Mouse (Mus musculus) C2C12 (cell line): ENCODE data around the gene Plekho2.

Experiments used
- CTCF ChIP-seq: IDR thresholded peaks from one replicate; pipeline ENCODE4 v1.5.1; 2011; ENCODE audit not compliant: control insufficient read depth, insufficient read depth, insufficient read length
- MAX ChIP-seq: IDR thresholded peaks from one replicate; pipeline ENCODE4 v1.6.1; 2011; ENCODE audit warnings: mild to moderate bottlenecking, control low read depth
- MYOD1 ChIP-seq: IDR thresholded peaks from one replicate; pipeline ENCODE4 v1.6.1; 2011; ENCODE audit warnings: low read depth; ENCODE audit not compliant: control insufficient read depth, insufficient read length
- USF1 ChIP-seq: IDR thresholded peaks from one replicate; pipeline ENCODE4 v1.6.1; 2011; ENCODE audit warnings: low read depth, mild to moderate bottlenecking, control low read depth, moderate library complexity

- TF ChIP-seq CTCF: no peak
- no peak for TF ChIP-seq USF1
- TF ChIP-seq MYOD1: no peak
- no peak for TF ChIP-seq MAX
Observed at GRCm38 (mm10) chr9:65532986-65533385, 46.9 kb downstream of the Plekho2 start.
